Mouse (Mus musculus) urinary bladder, postnatal 36 days (tissue): ENCODE data around the gene Ggcx.

Source experiments
- DNase-seq, 2 experiments: peaks; one replicate each; pipeline ENCODE4 v3.0.0; 2022; ENCODE audit warnings: low spot score in 2 of 2, mixed read lengths in 1 of 2

Ggcx gene

GRCm38 (mm10) chr6:72414076-72414756 is at the start of gene Ggcx:
Gene Ggcx (plus strand): TSS chr6:72414308.
- peak; percentile 94 to 95 for DNase-seq

GRCm38 (mm10) chr6:72364985-72365384 is 49.1 kb upstream of the Ggcx start:
- no peak for DNase-seq

- DNase-seq: no peak
Measured at GRCm38 (mm10) chr6:72366304-72366703, 47.8 kb upstream of the Ggcx start.

GRCm38 (mm10) chr6:72366844-72367443 is 47.2 kb upstream of the Ggcx start, which contains the start of gene Rnf181:
Gene Rnf181 (minus strand): TSS chr6:72366956.
- no peak for DNase-seq

GRCm38 (mm10) chr6:72367460-72367974 is 46.6 kb upstream of the Ggcx start:
- no peak for DNase-seq

GRCm38 (mm10) chr6:72369557-72369956 is 44.6 kb upstream of the Ggcx start:
- no peak for DNase-seq

- peak in 1 of 2 experiments; percentile 28 for DNase-seq
Measured at GRCm38 (mm10) chr6:72370091-72370490, 44.0 kb upstream of the Ggcx start.

GRCm38 (mm10) chr6:72371147-72371546 is 43.0 kb upstream of the Ggcx start:
- no peak for DNase-seq

GRCm38 (mm10) chr6:72371571-72371970 is 42.5 kb upstream of the Ggcx start:
- no peak for DNase-seq

- DNase-seq: no peak
Measured at GRCm38 (mm10) chr6:72373184-72373583, 40.9 kb upstream of the Ggcx start.

GRCm38 (mm10) chr6:72374206-72374605 is 39.9 kb upstream of the Ggcx start:
- no peak for DNase-seq

- DNase-seq: no peak
Measured at GRCm38 (mm10) chr6:72374820-72375563, 39.1 kb upstream of the Ggcx start.

GRCm38 (mm10) chr6:72378510-72379234 is 35.4 kb upstream of the Ggcx start:
- DNase-seq: no peak

GRCm38 (mm10) chr6:72379377-72380130 is 34.6 kb upstream of the Ggcx start:
- DNase-seq: no peak

- peak; percentile 80 to 86 for DNase-seq
Measured at GRCm38 (mm10) chr6:72380131-72380770, 33.9 kb upstream of the Ggcx start, which contains the start of gene Vamp5. Gene Vamp5 (minus strand): TSS chr6:72380468.

GRCm38 (mm10) chr6:72382494-72382893 is 31.6 kb upstream of the Ggcx start:
- DNase-seq: no peak

GRCm38 (mm10) chr6:72383142-72383820 is 30.8 kb upstream of the Ggcx start:
- DNase-seq: no peak

- DNase-seq: no peak
Measured at GRCm38 (mm10) chr6:72383952-72384351, 30.2 kb upstream of the Ggcx start.

- no peak for DNase-seq
Measured at GRCm38 (mm10) chr6:72385258-72385657, 28.9 kb upstream of the Ggcx start.

- no peak for DNase-seq
Measured at GRCm38 (mm10) chr6:72386561-72386960, 27.5 kb upstream of the Ggcx start.
